Mouse (Mus musculus): Measurements from ENCODE around the gene Slc11a2.

Gene Slc11a2

DNA sequence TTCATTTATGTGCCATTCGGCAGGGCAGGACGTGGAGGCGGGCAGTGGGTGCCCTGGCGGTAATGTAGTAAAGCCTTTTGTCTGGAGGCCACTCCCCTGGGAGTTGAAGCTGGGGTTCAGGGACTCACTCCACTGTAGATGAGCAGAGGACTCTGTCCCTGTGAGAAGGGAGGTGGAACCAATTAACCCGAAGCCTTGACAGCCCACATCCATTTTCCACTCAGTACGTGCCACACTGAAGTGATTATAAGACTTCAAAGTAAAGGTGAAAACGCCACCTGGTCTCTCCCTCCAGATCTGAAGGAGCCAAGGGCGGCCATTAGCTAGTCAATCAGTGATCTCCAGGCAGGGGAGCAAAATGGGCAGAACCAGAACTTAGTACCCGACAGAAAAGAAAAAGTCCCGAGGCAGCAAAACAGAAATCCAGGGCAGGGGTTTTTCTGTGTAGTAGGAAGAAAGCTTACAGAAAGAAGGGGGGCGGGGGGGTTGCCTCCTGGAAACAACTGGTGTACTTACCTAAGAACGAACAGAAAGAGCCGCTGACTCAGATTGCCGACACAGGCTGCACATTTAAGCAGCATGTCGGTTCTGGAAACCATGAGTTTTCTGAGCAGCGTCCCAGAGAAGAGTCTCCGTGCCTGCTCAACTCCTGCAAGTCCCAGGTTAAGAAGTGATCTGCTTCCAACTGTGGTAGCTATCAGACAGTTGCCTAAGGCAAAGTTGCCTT, at the start of gene Slc11a2:
TSS of gene Slc11a2 (minus strand) at position 677 of the 727 bp plus-strand sequence.
- DNase-seq, result no peak

DNA sequence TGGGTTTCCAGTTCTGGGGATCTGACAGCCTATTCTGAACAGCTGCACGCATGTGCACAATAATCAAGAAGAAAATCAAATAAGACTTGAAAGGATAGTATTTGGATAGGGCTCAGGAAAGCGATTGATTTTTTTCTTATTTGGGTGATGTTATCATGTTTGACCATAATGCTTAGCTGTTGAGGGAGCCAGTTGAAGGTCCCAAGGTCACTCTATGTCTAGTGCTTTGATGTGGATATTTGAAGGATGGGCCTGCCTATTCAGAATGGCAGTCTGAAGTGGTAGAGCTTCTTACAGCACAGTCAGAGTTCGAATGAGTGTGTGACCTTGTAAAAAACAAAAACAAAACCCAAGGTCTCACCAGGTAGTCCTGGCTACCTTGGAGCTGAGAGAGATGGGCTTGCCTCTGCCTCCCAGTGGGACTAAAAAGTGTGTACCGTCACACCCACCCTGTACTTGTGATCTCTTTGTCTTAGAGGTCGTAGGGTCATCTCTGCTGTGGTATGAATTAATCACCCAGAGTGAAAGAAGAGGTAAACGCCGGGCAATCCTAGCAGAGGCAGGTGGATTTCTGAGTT, 49.1 kb upstream of the Slc11a2 start:
- no peak for DNase-seq

DNA sequence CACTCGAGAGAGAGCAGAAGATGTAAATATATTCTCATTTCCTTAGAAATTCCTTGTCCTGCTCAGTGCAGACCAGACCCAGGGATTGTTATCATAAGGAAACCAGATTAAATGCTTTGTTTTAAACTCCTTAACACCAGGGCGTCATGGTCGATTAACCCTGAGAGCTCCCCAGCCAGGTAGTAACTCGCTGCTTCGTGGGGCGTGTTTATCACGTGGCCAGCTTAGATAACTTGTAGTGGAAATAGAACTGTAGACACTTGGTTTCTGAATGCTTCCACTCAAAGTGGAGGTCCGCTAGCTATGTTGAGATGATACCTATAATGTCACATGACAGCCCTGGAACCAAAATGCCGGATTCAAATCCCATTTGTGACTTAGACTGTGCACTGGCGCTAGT, 45.2 kb upstream of the Slc11a2 start:
- DNase-seq, result no peak

DNA sequence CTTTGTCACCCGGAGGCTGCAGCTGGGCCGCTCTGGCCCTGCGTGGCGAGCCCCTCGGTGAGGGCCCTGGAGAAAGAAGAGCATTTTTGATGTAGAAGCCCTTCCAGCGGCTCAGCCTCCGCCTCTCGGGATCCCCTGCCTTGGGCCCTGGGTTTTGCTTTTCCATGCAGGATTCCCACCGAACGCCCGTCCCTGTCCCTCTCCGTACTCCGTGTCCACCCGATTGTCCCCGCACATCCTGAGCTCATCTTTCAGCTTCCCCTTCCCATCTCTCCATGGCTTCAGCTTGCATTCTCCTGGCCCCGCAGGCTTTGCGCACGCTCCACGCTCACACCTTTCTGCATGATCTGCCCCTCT, 44.3 kb upstream of the Slc11a2 start:
- DNase-seq, result no peak

DNA sequence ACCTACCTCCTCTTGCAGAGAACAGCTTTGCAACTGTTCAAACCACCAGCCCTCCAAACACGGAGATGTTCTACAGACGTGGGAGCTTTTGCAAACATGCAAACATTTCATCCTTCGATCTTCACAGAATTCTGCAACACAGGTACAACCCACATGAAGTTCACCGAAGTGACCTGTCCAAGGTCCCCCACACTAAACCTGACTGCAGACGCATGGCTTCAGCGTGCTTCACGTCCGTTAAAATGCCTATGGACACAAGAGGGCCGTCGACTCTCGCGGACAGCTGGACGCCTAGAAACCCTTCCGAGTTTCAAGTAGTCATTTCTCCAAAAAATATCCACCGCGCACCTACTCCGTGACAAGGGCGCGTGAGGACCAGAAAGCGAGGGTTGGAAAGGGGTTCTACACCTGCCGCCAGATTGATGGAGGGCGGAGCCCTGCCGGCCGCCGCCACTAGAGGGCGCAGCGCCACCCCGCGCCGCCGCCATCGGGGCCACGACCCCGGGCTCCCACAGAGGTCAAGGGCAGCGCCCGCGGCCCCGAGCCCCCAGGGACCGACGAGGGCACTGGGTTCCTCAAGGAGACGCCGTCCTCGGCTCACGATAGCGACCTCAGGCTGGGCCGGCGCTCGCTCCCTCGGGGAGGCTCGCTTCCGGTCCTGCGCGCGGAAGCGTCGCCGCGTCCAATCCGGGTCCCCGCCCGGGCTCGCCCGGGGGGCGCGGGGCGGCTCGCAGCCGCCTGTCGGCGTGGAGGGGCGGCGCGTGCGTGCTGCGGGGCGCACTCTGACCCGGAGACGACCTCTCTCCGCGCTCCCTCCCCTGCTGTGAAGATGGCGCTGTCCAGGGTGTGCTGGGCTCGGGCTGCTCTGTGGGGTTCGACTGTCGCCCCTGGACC, 43.7 kb upstream of the Slc11a2 start, which contains the start of gene Letmd1:
TSS of gene Letmd1 (plus strand) at position 729 of the 894 bp plus-strand sequence.
- DNase-seq, result peak; percentile 93

DNA sequence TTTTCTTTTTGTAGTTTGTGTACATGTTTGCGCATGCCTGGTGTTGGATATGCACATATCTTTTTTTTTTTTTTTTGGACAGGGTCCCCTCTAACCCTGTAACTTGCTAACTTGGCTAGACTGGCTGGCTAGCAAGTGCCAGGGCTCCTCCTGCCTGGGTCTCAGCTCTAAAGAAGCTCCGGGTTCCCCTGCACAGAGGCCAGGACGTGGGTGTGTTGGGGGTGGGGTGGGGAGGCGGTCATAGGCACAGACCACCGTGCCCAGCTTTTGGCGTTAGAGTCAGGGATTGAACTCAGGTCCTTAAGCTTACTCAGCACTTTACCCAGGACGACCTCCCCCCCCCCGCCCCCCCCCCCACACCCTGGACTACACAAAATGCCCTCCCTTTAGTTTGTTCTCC, 42.9 kb upstream of the Slc11a2 start:
- DNase-seq, result no peak

DNA sequence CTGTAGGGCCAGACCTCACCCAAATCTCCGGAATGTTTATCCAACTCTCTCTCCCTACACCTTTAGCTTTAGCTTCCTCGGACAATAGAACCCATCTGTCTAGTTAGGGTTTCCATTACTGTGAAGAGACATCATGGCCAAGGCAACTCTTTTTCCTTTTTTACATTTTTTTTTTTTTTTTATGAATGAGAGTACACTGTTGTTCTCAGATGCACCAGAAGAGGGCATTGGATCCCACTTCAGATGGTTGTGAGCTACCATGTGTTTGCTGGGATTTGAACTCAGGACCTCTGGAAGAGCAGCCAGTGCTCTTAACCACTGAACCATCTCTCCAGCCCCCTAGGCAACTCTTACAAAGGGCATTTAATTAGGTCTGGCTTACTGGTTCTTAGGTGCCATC, 40.6 kb upstream of the Slc11a2 start:
- DNase-seq, result no peak

DNA sequence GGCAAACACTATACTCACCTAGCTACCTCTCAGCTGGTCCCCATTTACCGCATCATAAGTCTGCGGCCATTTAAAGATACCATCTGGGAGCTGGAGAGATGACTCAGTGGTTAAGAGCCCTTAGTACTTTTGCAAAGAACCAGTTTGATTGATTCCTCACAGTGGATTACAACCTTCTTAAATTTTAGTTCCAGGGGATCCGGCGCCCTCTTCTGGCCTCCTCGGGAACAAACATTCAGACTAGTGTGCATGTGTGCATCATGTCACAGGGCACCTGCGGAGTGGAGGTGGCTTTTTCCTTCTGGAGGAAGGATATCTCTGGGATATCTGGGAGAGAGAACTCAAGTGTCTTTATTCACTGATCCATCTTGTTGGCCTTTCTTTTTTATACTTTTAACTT, 38.8 kb upstream of the Slc11a2 start:
- peak; percentile 66 for DNase-seq

DNA sequence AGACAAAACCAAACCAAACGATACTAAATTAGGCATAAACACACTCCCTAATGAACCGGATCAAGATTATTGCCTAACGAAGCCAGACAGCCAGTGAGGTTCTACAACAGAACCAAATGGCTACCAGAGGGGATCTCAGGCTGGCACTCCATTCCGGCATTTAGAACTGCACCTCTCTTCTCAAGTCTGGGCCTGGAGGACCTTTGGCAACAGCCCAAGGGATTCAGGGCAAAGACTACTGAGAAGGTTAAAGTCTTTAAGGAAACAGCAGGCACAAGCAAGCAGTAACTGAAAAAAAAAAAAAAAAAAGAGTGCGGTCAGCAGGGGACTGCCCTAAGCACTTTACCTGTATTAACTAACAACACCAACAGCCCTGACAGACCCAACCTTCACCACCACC, 37.2 kb upstream of the Slc11a2 start:
- DNase-seq, result no peak

DNA sequence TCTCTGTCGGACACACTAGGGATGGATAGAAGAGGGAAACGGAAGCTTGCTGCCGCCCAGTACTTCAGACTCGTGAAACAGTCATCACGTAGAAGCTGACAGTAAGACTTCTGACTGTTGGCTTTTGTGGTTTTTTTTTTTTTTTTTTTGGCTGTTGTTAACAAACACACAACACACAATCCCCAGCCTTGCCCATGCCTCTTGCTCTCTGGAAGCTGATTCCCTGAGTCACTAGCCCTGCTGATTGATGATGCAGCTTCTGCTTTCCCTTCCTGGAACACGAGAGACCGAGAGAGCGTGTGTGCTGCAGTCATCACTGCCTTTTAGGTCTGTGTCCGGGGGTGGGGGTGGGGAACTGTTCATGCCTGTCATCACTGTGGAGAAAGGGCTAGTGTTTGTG, 36.8 kb upstream of the Slc11a2 start:
- DNase-seq, result no peak

DNA sequence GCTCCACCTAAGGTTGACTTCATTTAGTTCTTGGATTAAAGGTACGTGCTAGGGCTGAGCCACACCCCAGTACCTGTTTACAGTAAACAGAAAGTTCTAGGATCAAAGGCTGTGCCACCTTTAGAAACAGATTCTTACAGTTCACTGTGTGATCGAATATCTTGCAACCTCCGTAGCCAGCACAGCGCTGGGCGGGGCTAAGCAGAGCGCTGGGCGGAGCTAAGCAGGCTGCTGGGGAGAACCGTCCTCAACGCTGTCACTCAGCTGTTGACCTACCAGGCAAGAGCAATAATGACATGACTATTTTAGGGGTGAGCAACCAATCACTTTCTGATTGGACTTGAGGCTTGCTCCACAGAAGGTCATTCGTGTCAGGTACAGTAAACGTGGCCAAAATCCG, 36.1 kb upstream of the Slc11a2 start:
- no peak for DNase-seq

DNA sequence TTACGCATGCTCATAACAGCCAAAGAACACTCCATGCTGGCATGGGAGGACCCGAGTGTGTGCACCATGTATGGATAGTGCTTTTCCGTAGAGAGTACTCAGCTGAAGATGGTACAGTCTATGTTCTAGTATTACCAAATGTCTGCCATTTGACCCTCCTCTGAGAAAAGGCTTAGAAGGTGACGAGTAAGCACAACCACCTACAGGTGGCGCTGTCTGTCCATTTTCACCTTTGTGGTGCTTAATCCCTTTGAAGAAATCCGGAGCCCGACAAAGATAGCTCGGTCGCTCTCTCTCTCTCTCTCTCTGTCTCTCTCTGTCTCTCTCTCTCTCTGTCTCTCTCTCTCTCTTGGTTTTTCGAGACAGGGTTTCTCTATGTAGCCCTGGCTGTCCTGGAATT, 33.2 kb upstream of the Slc11a2 start:
- DNase-seq, result no peak

DNA sequence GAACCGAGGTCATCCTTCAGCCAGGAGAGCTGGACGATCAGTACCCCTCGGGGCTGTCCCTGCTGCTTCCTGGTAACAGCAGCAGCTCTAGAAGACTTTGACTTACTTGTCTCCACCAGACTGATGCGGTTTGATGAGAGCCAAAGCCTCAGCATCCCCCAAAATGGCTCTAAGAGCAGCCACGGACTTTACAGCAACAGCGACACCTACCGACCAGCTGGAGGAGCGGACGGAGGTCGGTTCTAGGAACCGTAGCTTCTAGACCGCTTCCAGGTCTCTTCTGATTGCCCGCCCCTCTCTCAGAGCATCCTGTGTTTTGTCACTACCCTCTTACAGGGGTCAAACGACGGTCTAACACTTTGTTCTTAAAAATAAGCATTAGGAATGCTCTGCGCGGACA, 32.5 kb upstream of the Slc11a2 start:
- DNase-seq, result peak; percentile 53

DNA sequence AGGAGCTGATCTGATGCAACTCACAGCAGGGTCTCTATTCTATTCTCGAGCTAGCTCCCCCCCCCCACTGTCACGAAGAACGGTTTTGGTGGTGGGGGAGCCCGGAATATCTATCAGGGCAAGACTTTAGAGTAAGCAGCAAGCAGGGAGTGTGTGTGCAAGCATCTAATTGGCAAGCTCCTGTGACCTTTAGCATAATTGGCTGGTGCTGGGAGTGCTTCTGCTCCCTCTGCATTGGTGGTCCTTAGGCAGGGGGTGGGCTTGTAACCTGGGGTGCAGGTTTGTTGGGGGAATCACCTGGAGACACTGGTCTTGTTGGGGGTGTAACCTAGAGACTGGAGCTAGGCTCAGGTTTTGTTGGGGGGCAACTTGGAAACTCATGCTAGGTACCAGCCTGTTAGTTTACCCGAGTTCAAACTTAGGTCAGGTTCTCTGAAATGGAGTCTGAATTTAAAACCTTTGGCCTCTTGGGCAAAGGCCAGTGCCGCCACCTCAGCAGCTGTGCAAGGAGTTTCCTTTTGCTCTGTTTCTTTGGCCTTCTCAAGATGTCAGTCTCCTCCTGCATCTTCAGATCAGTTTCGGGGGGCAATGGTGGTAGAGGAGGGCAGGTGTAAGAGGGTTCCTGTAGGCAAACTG, 31.6 kb upstream of the Slc11a2 start:
- DNase-seq, result no peak

DNA sequence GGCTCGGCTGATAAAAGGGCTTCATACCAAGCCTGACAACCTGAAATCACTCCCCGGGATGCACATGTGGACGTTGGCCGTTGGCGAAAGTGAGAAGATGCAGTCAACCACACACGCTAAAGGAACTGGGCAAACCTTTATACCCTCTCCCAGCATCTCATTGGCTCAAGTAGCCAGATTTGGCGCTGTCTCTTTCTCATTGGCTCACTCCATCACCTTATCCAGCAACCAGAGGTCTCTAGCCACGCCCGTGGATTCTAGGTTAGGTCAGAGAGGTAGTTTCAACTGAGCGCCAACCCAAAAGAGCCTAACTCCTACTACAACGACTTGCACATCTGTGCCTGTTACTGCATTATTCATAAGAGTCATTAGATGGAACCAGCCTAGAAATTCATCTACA, 27.6 kb upstream of the Slc11a2 start:
- no peak for DNase-seq

DNA sequence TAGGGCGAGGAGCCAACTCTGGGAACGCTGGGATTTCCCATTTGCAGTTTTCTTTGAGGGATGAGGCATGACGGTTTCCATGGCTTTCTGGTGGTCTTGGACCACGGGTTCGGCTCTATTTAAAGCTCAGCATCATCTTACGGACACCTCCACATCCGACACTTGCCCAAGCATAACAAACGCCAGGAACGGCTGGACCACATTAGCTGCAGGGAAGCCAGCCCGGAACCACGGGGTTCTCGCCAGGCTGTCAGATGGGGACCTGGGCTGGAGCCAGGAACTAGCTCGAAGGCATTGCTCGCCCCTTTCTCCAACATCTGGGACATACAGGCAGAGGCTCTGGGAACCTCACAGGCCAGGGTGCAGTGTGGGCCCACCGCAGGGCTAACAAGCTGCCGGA, 26.4 kb upstream of the Slc11a2 start:
- peak; percentile 29 for DNase-seq

DNA sequence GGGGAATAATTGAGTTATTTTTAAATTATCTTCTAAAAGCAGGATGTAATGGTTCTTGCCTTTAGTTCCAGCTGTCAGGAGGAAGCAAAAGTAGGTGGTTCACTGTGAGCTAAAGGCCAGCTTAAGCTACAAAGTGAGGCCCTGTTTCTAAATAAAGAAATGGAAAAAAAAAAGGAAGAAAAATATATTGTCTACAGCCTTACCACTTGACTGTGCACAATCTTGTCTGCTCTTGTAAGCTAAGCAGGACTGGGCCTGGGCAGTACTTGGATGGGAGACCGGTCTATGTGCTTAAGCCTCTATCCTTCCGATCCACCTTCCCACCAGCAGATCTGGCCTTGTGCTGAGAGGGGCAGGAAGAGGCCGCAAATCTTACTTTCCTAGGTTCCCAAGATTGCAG, 24.6 kb upstream of the Slc11a2 start:
- no peak for DNase-seq

DNA sequence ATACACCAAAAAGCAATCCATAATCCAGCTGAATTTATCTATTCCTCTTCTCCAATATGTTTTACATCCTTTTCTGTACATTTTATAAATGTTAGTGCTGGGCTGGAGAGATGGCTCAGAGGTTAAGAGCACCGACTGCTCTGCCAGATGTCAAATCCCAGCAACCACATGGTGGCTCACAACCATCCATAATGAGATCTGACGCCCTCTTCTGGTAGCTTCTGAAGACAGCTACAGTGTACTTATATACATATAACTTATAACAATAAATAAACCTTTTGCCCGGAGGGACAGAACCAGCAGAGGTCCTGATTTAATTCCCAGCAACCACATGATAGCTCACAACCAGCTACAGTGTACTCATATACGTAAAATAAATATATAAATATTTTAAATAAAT, 23.7 kb upstream of the Slc11a2 start:
- DNase-seq, result no peak

DNA sequence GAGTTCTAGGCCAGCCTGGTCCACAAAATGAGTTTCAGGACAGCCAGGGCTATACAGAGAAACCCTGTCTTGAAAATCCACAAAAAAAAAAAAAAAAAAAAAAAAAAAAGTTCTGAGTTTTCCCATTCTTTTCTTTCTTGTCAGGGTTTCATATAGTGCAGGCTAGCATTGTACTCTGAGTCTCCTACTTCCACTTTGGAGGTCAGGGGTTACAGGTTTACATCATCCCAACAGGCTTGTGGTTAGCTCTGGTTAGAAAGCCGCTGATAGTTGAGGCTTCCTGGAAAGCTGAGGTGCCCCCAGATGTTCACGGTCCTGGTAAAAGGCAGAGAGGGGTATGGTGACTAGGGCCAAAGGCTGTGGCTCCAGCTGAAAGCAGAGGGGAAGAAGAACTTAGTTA, 22.0 kb upstream of the Slc11a2 start:
- no peak for DNase-seq

DNA sequence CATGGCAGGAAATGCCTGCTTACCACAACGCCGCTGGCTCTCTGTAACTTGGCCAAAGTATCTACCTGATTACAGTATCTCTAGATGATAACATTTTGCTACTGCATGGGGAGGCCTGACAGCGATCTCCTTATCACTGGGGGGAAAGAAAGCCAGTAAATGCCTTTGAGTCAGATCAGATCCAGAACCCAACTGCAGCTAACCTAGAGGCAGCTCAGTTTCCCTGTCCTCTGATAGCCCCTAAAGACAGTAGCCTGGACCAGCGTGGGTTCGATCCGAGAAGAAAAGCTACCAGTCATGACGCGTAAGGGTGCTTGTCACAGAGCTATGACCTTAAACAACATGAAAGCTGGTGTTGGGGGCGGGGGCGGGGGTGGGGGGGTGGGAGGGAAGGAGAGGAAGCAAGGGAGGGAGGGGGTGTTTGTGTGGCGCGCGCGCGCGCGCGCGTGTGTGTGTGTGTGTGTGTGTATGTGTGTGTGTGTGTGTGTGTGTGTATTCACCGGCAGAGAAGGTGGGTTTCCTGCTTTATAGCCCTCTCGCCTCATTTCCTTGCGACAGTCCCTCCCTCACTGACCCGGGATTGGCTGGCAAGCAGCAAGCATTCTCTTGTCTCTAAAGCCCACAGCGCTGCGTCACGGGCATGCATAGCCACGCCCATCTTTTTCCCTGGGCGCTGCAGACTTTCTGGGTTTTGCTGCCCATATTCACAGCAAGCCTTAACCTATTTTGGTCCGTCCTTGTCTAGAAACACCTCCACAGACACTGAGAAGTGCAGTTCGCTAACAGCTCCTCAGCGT, 18.5 kb upstream of the Slc11a2 start:
- peak; percentile 92 for DNase-seq

DNA sequence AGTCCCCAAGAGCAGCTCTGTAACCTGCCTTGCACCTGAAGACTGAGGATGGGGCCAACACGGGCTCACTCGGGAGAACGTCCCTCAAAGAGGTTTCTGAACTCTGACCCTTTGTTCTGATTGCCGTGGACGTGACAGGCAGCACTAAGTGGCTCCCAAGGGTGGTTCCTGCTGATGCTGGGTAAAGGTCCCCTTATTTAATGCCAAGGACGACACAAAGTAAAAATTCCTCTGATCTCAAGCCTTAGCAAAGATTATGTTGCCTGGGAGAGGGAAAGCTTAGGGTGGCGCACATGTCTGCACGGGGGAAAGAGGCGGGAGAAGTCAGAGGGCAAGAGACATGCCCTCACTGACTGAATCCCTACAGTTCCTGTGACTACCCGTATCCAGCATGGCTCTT, 11.6 kb upstream of the Slc11a2 start:
- DNase-seq, result no peak

DNA sequence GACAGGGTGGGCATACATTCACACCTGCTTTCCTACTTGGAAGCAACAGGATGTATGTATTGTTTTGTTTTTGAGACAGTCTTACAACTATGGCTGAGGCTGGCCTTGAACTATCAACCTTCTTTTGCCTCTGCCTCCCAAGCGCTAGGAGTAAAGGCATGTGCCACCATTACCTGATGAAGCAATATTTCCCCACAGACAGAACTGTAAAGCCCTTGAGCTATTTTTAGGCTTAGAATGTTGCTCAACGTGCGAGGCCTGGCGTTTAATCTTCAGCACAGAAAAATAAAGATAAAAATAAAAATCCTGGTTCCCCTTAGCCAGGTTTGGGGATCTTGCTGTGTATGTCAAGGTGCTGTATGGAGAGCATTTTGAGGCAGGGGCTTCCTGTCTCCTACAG, 11.2 kb upstream of the Slc11a2 start:
- no peak for DNase-seq

DNA sequence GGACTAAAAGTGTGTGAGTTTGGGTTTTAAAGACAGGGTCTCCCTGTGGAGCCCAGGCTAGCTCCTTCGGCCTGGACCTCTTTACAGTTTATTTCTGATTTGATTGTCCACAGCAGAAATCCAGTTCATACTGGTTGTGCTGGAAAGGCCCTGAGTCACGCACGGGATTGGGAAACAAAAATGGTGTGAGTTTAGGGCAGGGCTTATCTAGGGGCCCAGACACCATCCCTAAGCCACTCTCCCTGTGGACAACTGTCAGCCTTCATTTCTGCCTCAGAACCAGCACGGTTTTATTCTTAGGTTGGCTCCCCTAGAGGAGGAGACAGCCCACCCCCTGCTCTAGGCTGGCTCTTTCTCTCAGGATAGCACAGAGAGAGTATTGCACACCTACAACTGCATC, 8.4 kb upstream of the Slc11a2 start:
- DNase-seq, result no peak
